Mouse (Mus musculus): ENCODE results near the gene Il1rapl2.
"Not testable (repeated sequence)": the region's sequence is repeated elsewhere in the genome, so short reads cannot be mapped to it uniquely, and the experiment has no call there.

Gene Il1rapl2

DNA sequence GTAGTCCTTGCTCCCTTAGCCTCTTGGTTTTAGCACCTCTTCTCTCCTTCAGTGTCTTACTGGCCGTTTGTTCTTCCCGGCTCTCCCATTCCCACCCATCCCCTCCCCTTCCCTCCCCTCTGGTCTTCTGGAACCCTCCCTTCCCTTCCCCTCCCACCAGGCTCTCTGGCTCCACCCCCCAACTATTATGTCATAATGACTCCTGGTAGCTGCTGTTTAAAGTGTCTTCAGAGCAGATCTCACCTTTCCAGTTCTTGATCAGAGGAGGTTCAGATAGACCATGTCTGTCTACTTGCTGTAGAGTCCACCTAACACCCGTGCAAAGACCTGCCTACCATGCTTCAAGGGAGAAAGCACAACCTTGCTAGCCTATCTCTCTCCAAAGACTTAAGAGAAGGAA is 639.1 kb downstream of the Il1rapl2 start, which contains the start of gene Tex13a:
TSS of gene Tex13a (minus strand) at position 101 of the 400 bp plus-strand sequence.
- no peak for DNase-seq

DNA sequence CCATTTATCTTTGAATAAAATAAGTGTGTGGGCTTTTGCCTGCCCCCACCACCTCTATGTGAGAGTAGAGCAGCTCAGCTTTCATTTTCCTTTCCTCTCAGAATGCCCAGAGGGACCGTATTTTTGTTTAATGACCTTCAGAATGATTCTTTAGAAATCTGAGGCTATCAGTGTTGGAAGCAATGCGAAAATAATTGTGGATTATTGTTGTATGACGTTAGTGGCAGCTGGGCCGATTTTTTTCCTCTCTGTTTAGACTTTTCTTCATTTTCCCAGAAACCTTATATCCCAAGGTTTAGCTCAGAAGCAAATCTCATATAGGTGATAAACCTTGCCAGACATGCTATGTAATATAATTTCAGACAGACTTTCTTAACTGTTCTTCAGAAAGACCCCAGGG is 664.2 kb downstream of the Il1rapl2 start:
- DNase-seq: no peak

DNA sequence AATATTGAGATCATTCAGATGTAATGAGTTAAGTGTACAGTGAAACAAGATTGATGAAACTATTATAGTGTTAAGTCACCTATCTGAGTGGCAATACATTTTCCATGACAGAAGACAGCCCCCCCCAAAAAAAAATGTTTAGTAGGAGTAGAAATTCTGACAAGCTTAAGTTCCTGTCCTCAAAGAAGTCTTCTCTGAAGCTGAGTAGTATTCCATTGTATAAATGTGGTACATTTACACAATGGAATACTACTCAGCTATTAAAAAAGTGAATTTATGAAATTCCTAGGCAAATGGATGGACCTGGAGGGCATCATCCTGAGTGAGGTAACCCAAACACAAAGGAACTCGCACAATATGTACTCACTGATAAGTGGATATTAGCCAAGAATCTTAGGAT is 778.3 kb downstream of the Il1rapl2 start:
- not testable (repeated sequence) for DNase-seq

DNA sequence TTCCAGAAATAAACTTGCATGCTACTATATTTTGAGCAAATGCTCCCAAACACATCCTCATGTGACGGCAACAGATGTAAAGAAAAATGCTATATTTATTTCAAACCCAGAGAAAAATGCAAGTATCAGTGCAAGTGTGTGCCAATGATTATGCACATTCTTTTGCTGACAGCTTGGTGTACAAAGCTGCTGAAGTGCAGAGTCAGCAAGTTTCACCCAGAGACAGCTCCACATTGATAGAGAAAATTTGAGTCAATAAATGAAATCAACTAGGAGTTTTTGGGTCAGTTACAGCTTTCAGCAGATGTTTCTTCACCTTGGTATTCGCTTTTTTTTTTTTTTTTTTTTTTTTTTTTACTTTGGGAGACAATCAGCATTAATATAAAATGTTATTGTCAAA is 863.4 kb downstream of the Il1rapl2 start:
- DNase-seq: no peak

DNA sequence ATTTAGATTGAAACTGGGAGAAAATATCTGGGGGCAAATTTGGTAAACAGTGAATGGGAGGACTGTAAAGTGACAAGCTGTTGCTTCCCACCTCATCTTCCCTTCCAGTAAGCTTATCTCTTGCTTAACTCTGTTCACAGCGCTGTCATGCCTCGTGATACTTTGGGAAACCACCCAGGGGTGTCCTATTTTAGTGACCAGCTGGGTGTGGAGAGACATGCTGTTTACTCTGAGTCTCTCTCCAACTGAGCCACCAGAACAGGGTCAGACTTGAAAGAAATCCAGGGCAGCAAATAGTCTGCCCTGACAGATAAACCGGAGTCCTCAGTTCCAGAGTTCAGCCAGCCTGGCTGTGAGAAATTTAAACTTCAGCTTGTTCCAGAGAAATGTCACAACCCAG is 867.5 kb downstream of the Il1rapl2 start:
- DNase-seq: no peak

DNA sequence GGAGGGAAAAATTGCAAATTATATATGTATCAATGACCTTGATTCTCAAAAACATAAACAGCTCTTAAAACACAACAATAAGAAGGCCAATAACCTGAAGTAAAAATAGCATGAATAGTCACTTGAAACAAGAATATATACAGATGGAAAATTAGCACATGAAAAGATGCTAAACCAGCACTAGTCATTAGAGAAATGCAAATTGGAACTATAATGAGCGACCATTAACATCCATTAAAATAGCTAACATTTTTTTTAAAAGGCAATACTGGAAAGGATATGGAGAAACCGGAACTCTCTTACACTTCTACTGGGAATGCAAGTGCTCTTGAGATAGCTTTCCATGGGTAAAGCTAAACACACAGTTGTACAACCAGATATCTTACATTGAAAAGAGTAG is 879.4 kb downstream of the Il1rapl2 start:
- no peak for DNase-seq

DNA sequence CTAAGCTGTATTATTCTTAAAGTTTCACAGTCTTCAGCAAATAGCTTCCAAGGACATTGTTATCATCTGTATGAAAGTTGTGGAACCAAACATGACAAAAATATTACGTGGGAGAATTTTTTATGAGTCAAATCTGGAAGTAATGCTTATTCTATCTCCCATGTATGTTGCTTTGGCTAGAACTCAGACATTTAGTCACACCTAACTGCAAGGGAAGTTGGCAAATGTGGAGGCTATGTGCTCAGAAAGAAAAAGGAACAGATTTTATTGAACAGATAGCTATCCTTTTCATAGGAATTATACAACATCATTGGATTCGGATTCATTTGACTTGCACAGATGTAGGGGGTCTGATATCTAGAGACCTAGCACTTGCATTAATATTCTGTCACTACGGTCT is 908.1 kb downstream of the Il1rapl2 start:
- DNase-seq: no peak

DNA sequence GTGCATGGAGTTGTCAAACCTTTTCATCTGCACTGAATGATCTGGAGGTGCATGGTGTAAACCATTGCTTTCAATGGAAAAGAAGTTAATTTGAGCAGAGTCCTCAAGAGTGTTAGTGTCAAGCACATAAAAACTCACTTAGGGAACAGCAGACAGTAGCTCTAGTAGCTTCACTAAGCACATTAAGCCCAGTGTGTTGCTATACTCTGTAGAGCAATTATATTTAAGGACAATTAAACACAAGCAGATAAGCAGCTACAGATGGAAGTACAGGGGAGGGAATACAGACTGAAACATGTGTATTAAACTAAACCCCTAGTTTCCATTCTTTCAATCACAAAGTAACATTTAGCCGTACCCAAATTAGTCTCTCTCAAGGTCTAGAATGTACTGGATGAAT is 930.1 kb downstream of the Il1rapl2 start:
- DNase-seq: no peak

DNA sequence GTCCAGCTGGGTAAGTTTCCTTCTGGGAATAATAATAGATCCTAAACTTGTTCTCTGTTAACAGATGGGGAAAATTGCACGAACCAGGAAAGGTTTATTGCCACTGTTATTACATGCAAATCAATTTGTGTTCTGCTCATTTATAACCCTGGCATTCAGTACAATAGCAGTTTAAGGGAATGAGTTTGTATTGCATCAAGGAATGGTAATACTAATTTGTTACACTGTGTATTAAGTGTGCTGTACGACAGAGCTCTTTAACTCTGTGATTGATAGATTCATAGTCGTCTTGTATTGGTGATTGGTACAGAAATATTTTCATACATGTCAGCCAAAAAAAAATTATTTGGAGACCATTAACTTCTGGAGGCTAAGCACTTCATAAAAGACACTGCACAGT is 934.6 kb downstream of the Il1rapl2 start:
- DNase-seq: no peak

DNA sequence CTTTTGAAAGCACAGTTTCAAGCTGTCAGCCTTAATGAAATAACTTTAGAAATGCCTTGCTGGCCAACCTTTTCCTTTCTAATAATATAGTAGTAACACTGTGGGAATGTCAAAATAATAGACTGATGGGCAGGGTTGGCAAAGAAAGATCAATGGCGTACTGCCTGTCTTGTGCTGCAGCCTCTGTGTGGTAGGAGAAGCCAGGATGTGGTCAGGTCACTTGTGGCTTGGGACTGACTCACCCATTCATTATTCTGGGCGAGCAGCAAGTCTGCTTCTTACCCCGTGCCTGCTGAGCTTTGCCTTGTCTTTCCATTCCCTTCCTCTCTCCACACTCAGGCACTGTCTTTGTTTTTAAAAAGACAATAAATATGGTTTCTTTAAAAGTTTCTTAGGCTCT is 1049.7 kb downstream of the Il1rapl2 start:
- no peak for DNase-seq

DNA sequence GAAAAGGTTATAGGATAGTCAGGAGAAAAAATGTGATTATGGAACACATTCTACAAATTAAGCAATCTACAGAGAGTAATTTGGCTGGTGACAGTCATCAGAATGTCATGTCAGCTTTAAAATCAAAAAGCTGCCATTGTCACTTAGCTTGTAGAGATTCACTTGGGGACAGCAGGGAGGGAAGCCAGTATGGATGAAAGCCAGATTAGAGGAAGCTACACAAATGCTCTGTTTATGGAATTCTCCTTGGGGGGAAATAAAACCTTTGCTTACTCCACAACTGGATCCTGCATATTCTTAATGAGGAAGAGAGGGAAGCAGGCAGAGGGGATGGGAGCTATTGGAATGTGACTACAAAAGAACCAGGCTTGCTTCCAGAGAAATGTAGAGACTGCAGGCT is 1054.9 kb downstream of the Il1rapl2 start:
- no peak for DNase-seq

DNA sequence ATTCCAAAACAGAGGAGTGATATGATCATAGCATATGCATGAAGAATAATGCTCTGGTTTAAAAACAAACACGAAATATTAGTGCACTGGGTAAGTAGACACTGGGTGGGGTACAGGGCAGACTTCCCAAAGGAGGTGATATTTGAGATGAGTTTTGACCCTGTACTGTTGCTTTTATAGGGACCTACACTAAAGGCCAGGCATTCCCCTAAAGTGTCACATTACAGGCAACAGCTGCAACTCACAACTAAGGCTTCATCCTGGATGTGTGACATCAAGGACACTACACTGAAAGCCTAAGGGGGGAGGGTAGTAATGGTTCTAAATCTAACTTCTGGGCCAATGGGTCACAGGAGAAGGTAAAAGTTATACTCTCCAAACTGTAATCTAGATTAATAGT is 1152.0 kb downstream of the Il1rapl2 start:
- no peak for DNase-seq

DNA sequence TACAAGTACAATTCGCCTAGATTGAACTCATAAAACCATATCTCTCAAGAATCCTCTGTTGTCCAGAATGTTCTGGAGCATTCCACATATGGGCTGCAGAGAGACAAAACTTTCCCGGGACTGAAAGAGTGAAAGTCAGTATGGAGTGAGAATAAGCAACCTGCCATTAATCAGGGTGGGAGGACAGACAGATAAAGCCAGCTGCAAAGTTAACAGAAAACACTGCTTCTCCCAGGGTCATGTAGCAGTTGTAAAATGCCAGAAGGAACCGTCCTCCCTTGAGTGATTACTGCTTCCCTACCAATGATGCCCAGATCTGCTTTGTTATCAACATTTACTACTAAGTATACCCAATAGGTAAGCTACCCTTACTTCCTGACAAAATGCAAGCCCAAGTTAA is 1230.5 kb downstream of the Il1rapl2 start:
- no peak for DNase-seq

DNA sequence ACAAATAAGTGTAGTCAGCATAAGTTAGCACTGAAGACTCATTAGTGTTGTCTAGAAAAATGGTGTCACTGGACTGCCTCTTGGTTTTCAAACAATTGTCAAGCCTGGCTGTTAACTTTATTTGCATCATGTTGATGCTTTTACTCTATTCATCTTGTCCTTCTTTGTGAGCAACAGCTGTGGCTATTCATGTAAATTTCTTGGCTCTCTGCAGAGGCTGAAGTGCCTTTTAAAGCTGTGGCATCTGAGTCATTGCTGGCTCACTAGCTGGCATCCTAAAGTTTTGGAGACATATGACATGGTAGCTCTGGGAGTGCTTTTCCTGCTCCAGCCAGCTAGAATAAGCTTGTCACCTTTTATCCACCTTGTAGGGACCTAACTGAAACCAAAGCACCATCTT is 1261.5 kb downstream of the Il1rapl2 start:
- no peak for DNase-seq

DNA sequence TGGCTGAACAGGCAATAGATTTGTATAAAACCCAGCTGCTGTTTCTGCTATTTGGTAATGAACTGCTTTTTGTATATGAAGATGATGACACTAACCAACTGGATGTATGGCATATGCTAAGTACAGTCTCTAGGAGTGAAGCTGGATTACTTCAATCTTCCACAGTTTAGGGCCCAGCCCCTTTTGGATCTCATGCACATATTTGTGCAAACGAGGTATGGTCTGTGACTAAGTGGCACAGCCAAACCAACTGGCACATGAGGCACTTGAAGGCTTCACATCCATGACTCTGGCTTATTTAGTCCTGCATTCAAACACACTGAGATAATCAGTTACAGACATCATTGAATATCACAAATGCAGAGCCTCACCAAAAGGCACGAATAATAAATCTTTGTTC is 1263.5 kb downstream of the Il1rapl2 start:
- no peak for DNase-seq

DNA sequence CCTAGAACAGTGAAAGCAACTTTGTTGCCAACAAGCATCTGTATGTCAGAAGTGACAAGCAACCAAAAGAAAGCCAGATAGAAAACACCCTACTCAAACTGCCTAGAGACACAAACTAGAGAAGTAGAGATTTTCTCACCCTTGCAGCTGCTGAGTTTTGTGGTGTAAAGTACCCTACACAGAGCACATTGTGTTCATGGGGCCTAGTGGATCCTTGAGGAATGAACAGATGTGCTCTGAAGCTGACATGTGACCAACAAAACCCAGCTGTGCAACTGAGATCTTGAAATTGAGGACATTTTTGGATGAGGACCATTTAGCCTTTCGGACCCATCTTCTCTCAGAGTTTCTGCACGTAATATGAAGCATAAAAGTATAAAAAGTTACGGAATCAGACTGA is 1268.0 kb downstream of the Il1rapl2 start:
- no peak for DNase-seq
